Mouse (Mus musculus) liver, postnatal 0 days (tissue): ENCODE measurements at regions not wholly inside any gene's neighbourhood (a gene's known extent, or its start where the extent isn't known, plus 50 kb on each side); places are given as distances from the start of the nearest gene placed in this dataset.

Experiments used
- ATAC-seq: fragments of 200-750 bp; cut with Nextera tagmentation; 2 replicates; pipeline ENCODE4 v1.8.0; 2017; ENCODE audit warnings: mild to moderate bottlenecking, moderate library complexity
- DNase-seq: peaks from one replicate; pipeline ENCODE4 v3.0.0-alpha.2; 2016
- H3K27ac ChIP-seq: fragments of 300-500 bp; sonication (generic); 2 replicates; pipeline ENCODE4 v1.5.1; 2014; ENCODE audit warnings: antibody characterized with exemption, moderate library complexity, mild to moderate bottlenecking, low read depth
- H3K27me3 ChIP-seq: fragments of 300-500 bp; sonication (generic); 2 replicates; pipeline ENCODE4 v1.6.1; 2014; ENCODE audit warnings: low read length, control low read depth, mixed read lengths; ENCODE audit not compliant: insufficient read depth
- H3K36me3 ChIP-seq: fragments of 300-500 bp; sonication (generic); replicated peaks from 2 replicates; pipeline ENCODE4 v1.6.1; 2014; ENCODE audit warnings: mild to moderate bottlenecking, control low read depth, low read length, moderate library complexity, mixed read lengths; ENCODE audit not compliant: insufficient read depth
- H3K4me1 ChIP-seq: fragments of 300-500 bp; sonication (generic); 2 replicates; pipeline ENCODE4 v1.6.1; 2014; ENCODE audit warnings: antibody characterized with exemption, mild to moderate bottlenecking, control low read depth; ENCODE audit not compliant: insufficient read depth
- H3K4me2 ChIP-seq: fragments of 300-500 bp; sonication (generic); 2 replicates; pipeline ENCODE4 v1.6.1; 2014; ENCODE audit warnings: low read depth, mild to moderate bottlenecking, low read length, moderate library complexity, mixed read lengths
- H3K4me3 ChIP-seq: fragments of 300-500 bp; sonication (generic); 2 replicates; pipeline ENCODE4 v1.5.1; 2014; ENCODE audit warnings: low read depth, low read length
- H3K9ac ChIP-seq: fragments of 300-500 bp; sonication (generic); replicated peaks from 2 replicates; pipeline ENCODE4 v1.6.1; 2014; ENCODE audit warnings: mild to moderate bottlenecking, moderate library complexity
- H3K9me3 ChIP-seq: fragments of 300-500 bp; sonication (generic); 2 replicates; pipeline ENCODE4 v1.6.1; 2016; ENCODE audit warnings: mild to moderate bottlenecking, control low read depth, low read length, mixed read lengths
- CTCF ChIP-seq: sonication (generic); IDR thresholded peaks from 2 replicates; pipeline ENCODE4 v1.5.1; 2016; ENCODE audit warnings: antibody characterized with exemption, low read depth
- EP300 ChIP-seq: IDR thresholded peaks from 2 replicates; pipeline ENCODE4 v1.6.1; 2016; ENCODE audit warnings: antibody characterized with exemption, low read depth, mild to moderate bottlenecking
- WGBS: fragments of 180-500 bp; shearing (Covaris S2); extraction: QIAGEN DNeasy Blood & Tissue Kit; methylation state at CpG from one replicate; pipeline ENCODE4 v1.1.7; 2014; ENCODE audit not compliant: insufficient replicate concordance; 5-methylcytosine and 5-hydroxymethylcytosine counted together

GRCm38 (mm10) chr2:74300366-74300791 lies 278.9 kb downstream of the Lnpk start:
- peak; percentile 58 for DNase-seq
- Histone ChIP-seq H3K4me2 (peak overlapping the region; percentile 45; the same call in 1 of the 2 replicates), H3K4me3 (0 out of 2 replicates have a peak overlapping the region, but pooled peaks have one; percentile 9), H3K9me3 (no peaks in the 10 kb centered on the region), H3K27me3 (peaks cover 11% of the 10 kb centered on the region), H3K4me1 (no peaks in the 10 kb centered on the region), H3K36me3 (no peaks in the 10 kb centered on the region), H3K27ac (no peak overlapping the region), H3K9ac (no peak overlapping the region)
- TF ChIP-seq CTCF: peak; percentile 74
- no peak for TF ChIP-seq EP300
- ATAC-seq: no peak
- 4% methylated on average over 11 of the region's 11 CpGs for WGBS

GRCm38 (mm10) chr2:74292641-74293040 lies 286.6 kb downstream of the Lnpk start:
- H3K36me3 ChIP-seq: no peaks in the 10 kb centered on the region
- no peak overlapping the region for H3K4me3 ChIP-seq
- no peak overlapping the region for H3K27ac ChIP-seq
- WGBS: 82% methylated on average over 7 of the region's 7 CpGs
- no peak for ATAC-seq
- H3K4me1 ChIP-seq: no peaks in the 10 kb centered on the region
- no peak overlapping the region for H3K4me2 ChIP-seq
- no peaks in the 10 kb centered on the region for H3K9me3 ChIP-seq
- H3K9ac ChIP-seq: no peak overlapping the region
- DNase-seq: no peak
- H3K27me3 ChIP-seq: peaks cover 2% of the 10 kb centered on the region; the same call in 1 of the 2 replicates
- TF ChIP-seq EP300: no peak
- no peak for TF ChIP-seq CTCF

GRCm38 (mm10) chr2:74291416-74292396 lies 287.5 kb downstream of the Lnpk start:
- TF ChIP-seq EP300: no peak
- TF ChIP-seq CTCF: no peak
- Histone ChIP-seq H3K27ac (no peak overlapping the region), H3K4me1 (no peaks in the 10 kb centered on the region), H3K4me2 (no peak overlapping the region), H3K27me3 (no peaks in the 10 kb centered on the region), H3K36me3 (no peaks in the 10 kb centered on the region), H3K9ac (no peak overlapping the region), H3K9me3 (no peaks in the 10 kb centered on the region), H3K4me3 (no peak overlapping the region)
- DNase-seq (no peak), ATAC-seq (no peak)
- WGBS: 75% methylated on average over 8 of the region's 8 CpGs

- no peak for DNase-seq
- H3K4me2 ChIP-seq: no peak overlapping the region
Observed at GRCm38 (mm10) chr2:74285624-74286023, 293.6 kb downstream of the Lnpk start.

GRCm38 (mm10) chr2:74264963-74265362 lies 314.3 kb downstream of the Lnpk start:
- Histone ChIP-seq H3K4me1 (no peaks in the 10 kb centered on the region), H3K9me3 (no peaks in the 10 kb centered on the region), H3K27ac (no peak overlapping the region), H3K36me3 (no peaks in the 10 kb centered on the region), H3K9ac (no peak overlapping the region), H3K4me3 (no peak overlapping the region), H3K4me2 (no peak overlapping the region), H3K27me3 (no peaks in the 10 kb centered on the region)
- ATAC-seq (no peak), DNase-seq (no peak)
- WGBS: 72% methylated on average over 6 of the region's 6 CpGs
- TF ChIP-seq CTCF (no peak), EP300 (no peak)

More at GRCm38 (mm10) chr2:74285624-74286023, 293.6 kb downstream of the Lnpk start:
- Histone ChIP-seq H3K9me3 (no peaks in the 10 kb centered on the region), H3K36me3 (no peaks in the 10 kb centered on the region), H3K27me3 (no peaks in the 10 kb centered on the region), H3K9ac (no peak overlapping the region), H3K4me1 (no peaks in the 10 kb centered on the region), H3K4me3 (no peak overlapping the region), H3K27ac (no peak overlapping the region)
- WGBS: 84% methylated on average over 4 of the region's 4 CpGs
- TF ChIP-seq CTCF: no peak
- TF ChIP-seq EP300: no peak
- ATAC-seq: no peak

GRCm38 (mm10) chr2:74257034-74257781 lies 322.0 kb downstream of the Lnpk start:
- H3K9me3 ChIP-seq: no peaks in the 10 kb centered on the region
- no peak overlapping the region for H3K4me3 ChIP-seq
- H3K4me1 ChIP-seq: no peaks in the 10 kb centered on the region
- TF ChIP-seq EP300 (no peak), CTCF (no peak)
- ATAC-seq: no peak
- H3K27me3 ChIP-seq: no peaks in the 10 kb centered on the region
- DNase-seq: no peak
- H3K4me2 ChIP-seq: no peak overlapping the region
- WGBS: 31% methylated on average over 8 of the region's 8 CpGs
- H3K36me3 ChIP-seq: no peaks in the 10 kb centered on the region
- no peak overlapping the region for H3K27ac ChIP-seq
- H3K9ac ChIP-seq: no peak overlapping the region
